10 mouse cellular contexts compared by ENCODE assay signal in the genomic region with DNA sequence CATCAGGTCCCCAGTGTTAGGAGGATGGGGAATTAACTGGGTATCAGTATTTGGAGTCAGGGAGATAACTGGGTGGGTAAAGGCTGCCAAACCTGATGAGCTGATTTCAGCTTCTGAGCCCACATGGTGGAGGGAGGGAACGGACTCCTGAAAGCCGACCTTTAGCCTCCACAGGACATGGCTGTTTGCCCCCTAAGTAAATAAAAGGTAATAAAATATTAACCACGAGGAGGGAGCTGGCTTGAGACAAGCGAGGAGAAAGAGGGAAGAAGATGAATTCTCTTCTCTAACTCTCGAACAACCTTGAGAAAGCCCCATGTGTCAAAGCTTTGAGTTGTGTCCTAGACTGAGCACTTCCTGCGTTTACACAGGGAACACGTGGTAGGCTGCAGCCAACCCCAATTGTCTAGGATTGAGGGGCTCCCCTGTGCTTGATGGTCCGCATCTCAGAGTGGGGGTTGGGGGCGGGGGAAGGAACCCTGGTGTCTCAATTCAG. TPM values are rescaled to one million over a fixed set of nuclear protein-coding genes. Genes with fewer than 3 reads are reported as not detected.
DNase-seq lines count a peak whose midpoint lies in the region; ATAC-seq and TF ChIP-seq lines count a peak whose summit lies in the region.
"Had no signal": no experiment of that assay in that cellular context is flagged by ENCODE, and none has a peak within 500 bp of the region (broad histone marks: within the 10 kb centered on the region; RNA-seq: fewer than 3 reads in every experiment).

No protein-coding gene starts in this region.

- H3K4me3 ChIP-seq in forebrain, embryonic 14.5 days (ENCODE audit: low read depth, low read length): no peak overlapping the region
- H3K4me3 ChIP-seq in forebrain, embryonic 12.5 days (replicated peaks): no peak overlapping the region
- H3K4me3 ChIP-seq in thymus, adult 2 months (ENCODE audit: control insufficient read depth, insufficient read depth, low read length): peak overlapping the region; percentile 98
- H3K4me3 ChIP-seq in liver, embryonic 14.5 days (ENCODE audit: insufficient read depth in 1 of 2, low read depth in 2 of 2, low read length in 2 of 2): no peak overlapping the region

- no peak for TF ChIP-seq EP300 in liver, embryonic 14.5 days (IDR thresholded peaks at IDR 0.05; ENCODE audit: low read depth)

- TF ChIP-seq CTCF in thymus, adult 2 months (IDR thresholded peaks at IDR 0.05; ENCODE audit: borderline replicate concordance, control insufficient read depth, extremely low read depth, insufficient read depth, low read length, poor library complexity): no peak
- TF ChIP-seq CTCF in liver, embryonic 14.5 days (IDR thresholded peaks at IDR 0.05; ENCODE audit: low read depth): no peak

- no peaks in the 10 kb centered on the region for H3K4me1 ChIP-seq in forebrain, embryonic 14.5 days (ENCODE audit: control insufficient read depth, insufficient read depth, low read length)
- peaks cover 10% of the 10 kb centered on the region for H3K4me1 ChIP-seq in forebrain, embryonic 12.5 days
- peaks cover 40% of the 10 kb centered on the region for H3K4me1 ChIP-seq in thymus, adult 2 months (replicated peaks; ENCODE audit: control insufficient read depth, insufficient read depth, low read length)
- peaks cover 0 to 18% of the 10 kb centered on the region in 2 experiments; a peak in 2 of 4 replicates for H3K4me1 ChIP-seq in liver, embryonic 14.5 days (replicated peaks; ENCODE audit: control insufficient read depth in 2 of 2, insufficient read depth in 2 of 2, low read length in 1 of 2)

- no peak overlapping the region for H3K27ac ChIP-seq in forebrain, embryonic 14.5 days (ENCODE audit: low read depth, low read length)
- no peak overlapping the region for H3K27ac ChIP-seq in forebrain, embryonic 12.5 days
- H3K27ac ChIP-seq in thymus, adult 2 months (ENCODE audit: control insufficient read depth, insufficient read depth, low read length): peak overlapping the region; percentile 99
- H3K27ac ChIP-seq in liver, embryonic 14.5 days: no peak overlapping the region
- H3K27ac ChIP-seq: embryonic facial prominence, embryonic 13.5 days had no signal

- H3K27me3 ChIP-seq in forebrain, embryonic 14.5 days (replicated peaks; ENCODE audit: control insufficient read depth, insufficient read depth, low read length): peaks cover 22% of the 10 kb centered on the region
- H3K27me3 ChIP-seq in forebrain, embryonic 12.5 days: peaks cover 47% of the 10 kb centered on the region
- no peaks in the 10 kb centered on the region for H3K27me3 ChIP-seq in thymus, adult 2 months (ENCODE audit: control insufficient read depth, insufficient read depth, low read length)
- no peaks in the 10 kb centered on the region for H3K27me3 ChIP-seq in liver, embryonic 14.5 days (ENCODE audit: control insufficient read depth, insufficient read depth, low read length)

- H3K9ac ChIP-seq in forebrain, embryonic 14.5 days (ENCODE audit: low read length): no peak overlapping the region
- H3K9ac ChIP-seq in forebrain, embryonic 12.5 days: no peak overlapping the region
- no peak overlapping the region for H3K9ac ChIP-seq in liver, embryonic 14.5 days (replicated peaks)
- H3K9ac ChIP-seq: embryonic facial prominence, embryonic 13.5 days had no signal

- H3K4me2 ChIP-seq in forebrain, embryonic 14.5 days (ENCODE audit: low read length): peak overlapping the region; percentile 64; the same call in 1 of the 2 replicates
- no peak overlapping the region for H3K4me2 ChIP-seq in forebrain, embryonic 12.5 days
- H3K4me2 ChIP-seq in liver, embryonic 14.5 days (ENCODE audit: low read depth): peak overlapping the region; percentile 46

- TF ChIP-seq POLR2A in thymus, adult 2 months (IDR thresholded peaks at IDR 0.05; ENCODE audit: control insufficient read depth, extremely low read depth, insufficient read depth, low read length, poor library complexity): no peak

- no peak for DNase-seq in forebrain, embryonic 14.5 days (ENCODE audit: low spot score)
- no peak for DNase-seq in thymus, adult 2 months
- DNase-seq in thymus, postnatal 25 days: no peak
- peak in 1 of 3 experiments; percentile 7 for DNase-seq in liver, embryonic 14.5 days (ENCODE audit: low read depth in 3 of 3, low spot score in 3 of 3)
- peak; percentile 83 for DNase-seq in yolk sac, embryonic 10.5 days (ENCODE audit: low spot score)
- no peak for DNase-seq in gastrocnemius, postnatal 25 days
- DNase-seq in cerebellum, postnatal 25 days: no peak

- ATAC-seq in forebrain, embryonic 14.5 days: no peak
- no peak for ATAC-seq in forebrain, embryonic 12.5 days (ENCODE audit: low FRiP score)
- peak; percentile 34; the same call in 1 of the 2 replicates for ATAC-seq in liver, embryonic 14.5 days (ENCODE audit: insufficient read depth)

- no peaks in the 10 kb centered on the region for H3K9me3 ChIP-seq in forebrain, embryonic 14.5 days (replicated peaks; ENCODE audit: control insufficient read depth, low read length)
- no peaks in the 10 kb centered on the region for H3K9me3 ChIP-seq in forebrain, embryonic 12.5 days
- no peaks in the 10 kb centered on the region for H3K9me3 ChIP-seq in liver, embryonic 14.5 days (ENCODE audit: control insufficient read depth, low read length)
- H3K9me3 ChIP-seq: embryonic facial prominence, embryonic 13.5 days had no signal

- H3K36me3 ChIP-seq in forebrain, embryonic 14.5 days (ENCODE audit: control insufficient read depth, insufficient read depth, low read length): no peaks in the 10 kb centered on the region
- H3K36me3 ChIP-seq in forebrain, embryonic 12.5 days (replicated peaks): no peaks in the 10 kb centered on the region
- H3K36me3 ChIP-seq in thymus, adult 2 months (ENCODE audit: control insufficient read depth, insufficient read depth, low read length): peaks cover 14% of the 10 kb centered on the region
- no peaks in the 10 kb centered on the region for H3K36me3 ChIP-seq in liver, embryonic 14.5 days (replicated peaks; ENCODE audit: control insufficient read depth, insufficient read depth, low read depth)
- H3K36me3 ChIP-seq: embryonic facial prominence, embryonic 13.5 days had no signal

- 40% methylated on average over 9 of the region's 9 CpGs for WGBS in forebrain, embryonic 14.5 days
- 41% methylated on average over 9 of the region's 9 CpGs for WGBS in forebrain, embryonic 12.5 days
- 47% methylated on average over 9 of the region's 9 CpGs for WGBS in thymus, adult 2 months
- WGBS in liver, embryonic 14.5 days (ENCODE audit: insufficient replicate concordance): 33% methylated on average over 9 of the region's 9 CpGs

RNA-seq across cellular contexts. Expression of gene Gimap1, which starts 2.9 kb away (rescaled TPM):
- 4.1 and 4.5 TPM in 2 replicates for polyA plus RNA-seq in forebrain, embryonic 14.5 days (2014; fragmentation: Nextera tagmentation; extraction: Ambion mirVana)
- polyA plus RNA-seq in forebrain, embryonic 12.5 days (2016; fragmentation: Nextera tagmentation; extraction: Ambion mirVana): 3.0 and 3.3 TPM in 2 replicates
- 94.7 and 98.1 TPM in 2 replicates for polyA plus RNA-seq in thymus, adult 2 months (2012; rRNA removed)
- polyA plus RNA-seq in liver, embryonic 14.5 days (2012; rRNA removed): 1.1 and 1.8 TPM in 2 replicates
- 3.2 and 5.5 TPM in 2 replicates for polyA plus RNA-seq in liver, embryonic 14.5 days (2014; fragmentation: Nextera tagmentation; extraction: Ambion mirVana)
- 1 to 10 TPM; 2.5 to 5.0 TPM for total RNA-seq in gastrocnemius, postnatal 25 days (2021)

RNA-seq across cellular contexts. Expression of gene Gimap5, which starts 4.2 kb away (rescaled TPM):
- polyA plus RNA-seq in forebrain, embryonic 14.5 days (2014; fragmentation: Nextera tagmentation; extraction: Ambion mirVana): 0.96 and 1.5 TPM in 2 replicates
- polyA plus RNA-seq in forebrain, embryonic 12.5 days (2016; fragmentation: Nextera tagmentation; extraction: Ambion mirVana): 0.50 and 1.0 TPM in 2 replicates
- 34.0 and 35.3 TPM in 2 replicates for polyA plus RNA-seq in thymus, adult 2 months (2012; rRNA removed)
- 1.8 and 1.9 TPM in 2 replicates for polyA plus RNA-seq in liver, embryonic 14.5 days (2012; rRNA removed)
- 2.1 and 2.7 TPM in 2 replicates for polyA plus RNA-seq in liver, embryonic 14.5 days (2014; fragmentation: Nextera tagmentation; extraction: Ambion mirVana)
- 1 to 10 TPM; 1.6 to 3.3 TPM for total RNA-seq in gastrocnemius, postnatal 25 days (2021)

RNA-seq across cellular contexts. Expression of gene Gimap7, which starts 23.3 kb away (rescaled TPM):
- not detected in 2 replicates for polyA plus RNA-seq in forebrain, embryonic 14.5 days (2014; fragmentation: Nextera tagmentation; extraction: Ambion mirVana)
- not detected in 2 replicates for polyA plus RNA-seq in forebrain, embryonic 12.5 days (2016; fragmentation: Nextera tagmentation; extraction: Ambion mirVana)
- 3.8 and 6.3 TPM in 2 replicates for polyA plus RNA-seq in thymus, adult 2 months (2012; rRNA removed)
- 0.06 TPM in 1 of 2 replicates, not detected in the other for polyA plus RNA-seq in liver, embryonic 14.5 days (2012; rRNA removed)
- 0.10 TPM in 1 of 2 replicates, not detected in the other for polyA plus RNA-seq in liver, embryonic 14.5 days (2014; fragmentation: Nextera tagmentation; extraction: Ambion mirVana)
- total RNA-seq in gastrocnemius, postnatal 25 days (2021): not detected
- total RNA-seq: layer of hippocampus, postnatal 14 days had no signal
- polyA plus RNA-seq: embryonic facial prominence, embryonic 13.5 days had no signal

RNA-seq across cellular contexts. Expression of gene Gm28053, which starts 23.4 kb away (rescaled TPM):
- 0.84 TPM in 1 of 2 replicates, not detected in the other for polyA plus RNA-seq in forebrain, embryonic 14.5 days (2014; fragmentation: Nextera tagmentation; extraction: Ambion mirVana)
- not detected in 2 replicates for polyA plus RNA-seq in forebrain, embryonic 12.5 days (2016; fragmentation: Nextera tagmentation; extraction: Ambion mirVana)
- 0.36 and 0.88 TPM in 2 replicates for polyA plus RNA-seq in thymus, adult 2 months (2012; rRNA removed)
- 0.39 TPM in 1 of 2 replicates, not detected in the other for polyA plus RNA-seq in liver, embryonic 14.5 days (2012; rRNA removed)
- 0.48 and 1.0 TPM in 2 replicates for polyA plus RNA-seq in liver, embryonic 14.5 days (2014; fragmentation: Nextera tagmentation; extraction: Ambion mirVana)
- total RNA-seq in gastrocnemius, postnatal 25 days (2021): not detected

RNA-seq across cellular contexts. Expression of gene Gimap3, which starts 28.9 kb away (rescaled TPM):
- not detected in 2 replicates for polyA plus RNA-seq in forebrain, embryonic 14.5 days (2014; fragmentation: Nextera tagmentation; extraction: Ambion mirVana)
- polyA plus RNA-seq in forebrain, embryonic 12.5 days (2016; fragmentation: Nextera tagmentation; extraction: Ambion mirVana): not detected in 2 replicates
- polyA plus RNA-seq in thymus, adult 2 months (2012; rRNA removed): 48.2 and 61.3 TPM in 2 replicates
- 0.05 and 0.06 TPM in 2 replicates for polyA plus RNA-seq in liver, embryonic 14.5 days (2012; rRNA removed)
- polyA plus RNA-seq in liver, embryonic 14.5 days (2014; fragmentation: Nextera tagmentation; extraction: Ambion mirVana): not detected in 2 replicates
- total RNA-seq in gastrocnemius, postnatal 25 days (2021): under 1 TPM in 1 of 2 experiments, not detected in 1; 0.32 TPM
- total RNA-seq: layer of hippocampus, postnatal 14 days had no signal
- polyA plus RNA-seq: embryonic facial prominence, embryonic 13.5 days had no signal

Comparison
In these comparisons a context has a peak if more than half of its experiments do, and no peak if none do; other contexts are left out.
1. RNA of gene Gimap1, which starts 2.9 kb away (polyA plus RNA-seq): 94.7 to 98.1 TPM in thymus, adult 2 months; 4.1 to 4.5 TPM in forebrain, embryonic 14.5 days, 3.0 to 3.3 TPM in forebrain, embryonic 12.5 days and 1.1 to 5.5 TPM in liver, embryonic 14.5 days; every median in the first group is over 10 times any median in the second.